Mouse (Mus musculus): Measurements from ENCODE around the gene Gak. TPM values are rescaled to one million over a fixed set of nuclear protein-coding genes. Genes with fewer than 3 reads are reported as not detected.
"Not testable (repeated sequence)": the region's sequence is repeated elsewhere in the genome, so short reads cannot be mapped to it uniquely, and the experiment has no call there.

Gak gene
- polyA plus RNA-seq, 1 experiment from 2014 or later = 43.2 TPM

DNA sequence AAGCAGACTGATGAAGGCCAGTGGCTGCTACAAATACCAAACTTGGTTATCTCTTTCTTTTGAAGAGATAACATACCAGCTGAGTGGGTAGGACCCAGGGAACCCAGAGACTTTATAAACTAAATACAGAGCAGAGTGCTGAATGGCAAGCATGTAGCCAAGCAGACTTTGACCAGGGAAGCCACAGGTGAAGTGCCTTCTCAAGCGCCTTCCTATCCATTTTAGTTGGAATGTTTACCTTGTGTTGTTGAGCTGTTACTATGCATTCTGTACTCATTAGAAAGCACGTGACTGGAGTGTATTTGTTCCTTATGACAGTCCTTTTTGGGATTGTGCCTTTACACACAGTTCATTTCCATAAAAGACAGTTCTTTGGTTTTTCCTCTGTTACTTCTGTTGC lies 14.1 kb upstream of the Gak start:
- Histone ChIP-seq H3K4me2 (no peak overlapping the region), H3K4me1 (replicated peaks) (peaks cover 7% of the 10 kb centered on the region), H3K9ac (no peak overlapping the region), H3K27ac (ENCODE audit: poor library complexity, severe bottlenecking) (no peak overlapping the region), H3K27me3 (replicated peaks) (no peaks in the 10 kb centered on the region), H3K4me3 (no peak overlapping the region), H3K36me3 (peaks cover 68% of the 10 kb centered on the region), H3K9me3 (replicated peaks) (no peaks in the 10 kb centered on the region)
- no peak for ATAC-seq (ENCODE audit: insufficient number of reproducible peaks, low FRiP score)
- 60% methylated on average over 2 of the region's 2 CpGs for WGBS

DNA sequence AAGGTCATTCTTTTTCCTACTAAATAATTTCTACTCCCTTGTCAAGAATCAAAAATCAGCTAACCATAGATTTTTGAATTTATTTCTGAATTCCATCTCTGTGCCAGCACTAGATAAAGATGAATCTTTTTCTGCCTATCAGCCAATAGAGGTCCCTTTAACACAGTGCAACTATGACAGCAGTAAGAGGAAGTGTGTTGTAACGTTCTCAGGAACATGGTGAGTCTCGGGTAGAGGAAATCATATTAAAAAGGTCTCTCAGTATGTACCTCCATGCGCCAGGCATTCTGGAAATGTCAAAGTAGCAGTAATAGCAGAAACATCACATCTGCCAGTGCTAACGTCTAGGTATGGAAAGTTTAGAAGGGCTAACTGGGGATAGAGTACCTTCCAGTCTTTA lies 6.6 kb upstream of the Gak start:
- Histone ChIP-seq H3K27ac (ENCODE audit: poor library complexity, severe bottlenecking) (no peak overlapping the region), H3K4me2 (no peak overlapping the region), H3K4me3 (no peak overlapping the region), H3K36me3 (peaks cover 21% of the 10 kb centered on the region), H3K27me3 (replicated peaks) (no peaks in the 10 kb centered on the region), H3K4me1 (replicated peaks) (no peaks in the 10 kb centered on the region), H3K9me3 (replicated peaks) (no peaks in the 10 kb centered on the region), H3K9ac (no peak overlapping the region)
- no peak for ATAC-seq (ENCODE audit: insufficient number of reproducible peaks, low FRiP score)
- whole genome bisulfite sequencing = 71% methylated on average over 4 of the region's 4 CpGs

DNA sequence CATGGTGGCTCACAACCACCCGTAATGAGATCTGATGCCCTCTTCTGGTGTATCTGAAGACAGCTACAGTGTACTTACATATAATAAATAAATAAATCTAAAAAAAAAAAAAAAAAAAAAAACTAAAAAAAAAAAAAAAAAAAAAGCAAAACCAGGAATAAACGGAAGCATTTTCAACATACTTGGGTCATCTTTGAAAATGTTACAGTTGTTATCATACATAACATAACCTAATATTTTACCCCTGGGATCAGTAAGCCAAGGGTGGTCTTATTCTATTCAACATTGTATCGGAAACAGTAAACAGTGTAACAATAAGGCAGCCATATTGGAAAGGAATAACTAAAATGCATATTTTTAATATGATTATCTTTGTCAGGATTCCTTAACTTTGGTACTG lies 4.5 kb upstream of the Gak start:
- ATAC-seq (ENCODE audit: insufficient number of reproducible peaks, low FRiP score); H3K4me2 ChIP-seq; H3K27ac ChIP-seq (ENCODE audit: poor library complexity, severe bottlenecking); H3K36me3 ChIP-seq; H3K27me3 ChIP-seq (replicated peaks); H3K9me3 ChIP-seq (replicated peaks); H3K4me3 ChIP-seq; H3K9ac ChIP-seq; H3K4me1 ChIP-seq (replicated peaks): not testable (repeated sequence)
- 75% methylated on average over 3 of the region's 3 CpGs for WGBS

DNA sequence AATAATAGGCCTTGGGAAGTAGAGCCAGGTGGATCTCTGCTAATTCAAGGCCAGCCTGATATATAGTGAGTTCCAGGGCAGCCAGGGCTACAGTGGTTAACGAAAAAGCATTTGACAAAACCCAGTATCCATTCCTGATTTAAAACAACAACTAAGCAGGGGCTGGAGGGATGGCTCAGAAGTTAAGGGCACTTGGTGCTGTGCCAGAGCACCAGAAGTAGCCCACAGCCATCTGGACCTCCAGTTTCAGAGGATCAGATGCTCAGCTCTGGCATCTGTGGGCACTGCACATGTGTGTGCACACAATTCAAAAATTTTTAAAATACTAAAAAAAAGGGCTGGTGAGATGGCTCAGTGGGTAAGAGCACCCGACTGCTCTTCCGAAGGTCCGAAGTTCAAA lies 4.1 kb upstream of the Gak start:
- Histone ChIP-seq H3K27ac (ENCODE audit: poor library complexity, severe bottlenecking) (no peak overlapping the region), H3K4me2 (no peak overlapping the region), H3K4me3 (no peak overlapping the region), H3K27me3 (replicated peaks) (no peaks in the 10 kb centered on the region), H3K9me3 (replicated peaks) (no peaks in the 10 kb centered on the region), H3K9ac (no peak overlapping the region), H3K4me1 (replicated peaks) (peaks cover 8% of the 10 kb centered on the region), H3K36me3 (peaks cover 9% of the 10 kb centered on the region)
- no peak for ATAC-seq (ENCODE audit: insufficient number of reproducible peaks, low FRiP score)
- 86% methylated on average over 4 of the region's 4 CpGs for WGBS

DNA sequence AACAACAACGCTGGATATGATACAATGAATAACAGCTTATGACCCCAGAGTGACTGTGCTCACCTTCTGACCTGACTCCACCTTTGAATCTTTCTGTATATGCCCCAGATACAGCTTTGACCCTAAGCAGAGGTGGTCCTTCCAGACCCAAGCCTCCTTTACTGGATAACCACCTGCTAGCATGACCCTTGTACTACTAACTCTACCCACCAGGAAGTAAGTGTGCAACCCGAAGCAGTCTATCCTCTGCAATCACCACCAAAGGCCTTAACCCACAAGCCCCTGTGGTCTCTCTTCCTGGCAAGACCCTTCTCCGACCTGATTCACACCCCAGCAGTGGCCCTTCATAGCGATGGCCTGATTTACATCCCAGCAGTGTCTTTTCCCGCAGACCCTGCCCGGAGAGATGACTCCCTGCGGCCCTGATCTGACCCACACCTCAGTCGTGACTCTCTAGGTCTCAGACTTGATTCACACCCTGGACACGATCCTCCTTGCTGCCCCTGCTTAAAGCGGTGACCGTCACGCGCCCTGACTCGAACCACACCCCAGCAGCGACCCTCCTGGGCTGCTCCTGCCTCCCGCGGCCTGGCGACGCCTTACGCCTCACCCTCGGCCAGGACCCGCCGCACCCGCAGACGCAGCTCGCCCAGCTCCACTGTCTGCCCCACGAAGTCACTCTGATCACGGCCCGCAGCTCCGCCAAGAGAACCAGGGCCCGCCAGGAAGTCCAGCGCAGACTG lies 493 bp downstream of the Gak start:
- peaks cover 7% of the 10 kb centered on the region for H3K36me3 ChIP-seq
- peak; percentile 87 for ATAC-seq (ENCODE audit: insufficient number of reproducible peaks, low FRiP score)
- H3K27me3 ChIP-seq (replicated peaks) = no peaks in the 10 kb centered on the region
- H3K4me3 ChIP-seq = peak overlapping the region; percentile 88
- no peaks in the 10 kb centered on the region for H3K9me3 ChIP-seq (replicated peaks)
- H3K27ac ChIP-seq (ENCODE audit: poor library complexity, severe bottlenecking) = peak overlapping the region; percentile 81
- peak overlapping the region; percentile 93 for H3K9ac ChIP-seq
- H3K4me2 ChIP-seq = peak overlapping the region; percentile 83
- H3K4me1 ChIP-seq (replicated peaks) = peaks cover 24% of the 10 kb centered on the region
- WGBS = 1% methylated on average over 32 of the region's 32 CpGs

DNA sequence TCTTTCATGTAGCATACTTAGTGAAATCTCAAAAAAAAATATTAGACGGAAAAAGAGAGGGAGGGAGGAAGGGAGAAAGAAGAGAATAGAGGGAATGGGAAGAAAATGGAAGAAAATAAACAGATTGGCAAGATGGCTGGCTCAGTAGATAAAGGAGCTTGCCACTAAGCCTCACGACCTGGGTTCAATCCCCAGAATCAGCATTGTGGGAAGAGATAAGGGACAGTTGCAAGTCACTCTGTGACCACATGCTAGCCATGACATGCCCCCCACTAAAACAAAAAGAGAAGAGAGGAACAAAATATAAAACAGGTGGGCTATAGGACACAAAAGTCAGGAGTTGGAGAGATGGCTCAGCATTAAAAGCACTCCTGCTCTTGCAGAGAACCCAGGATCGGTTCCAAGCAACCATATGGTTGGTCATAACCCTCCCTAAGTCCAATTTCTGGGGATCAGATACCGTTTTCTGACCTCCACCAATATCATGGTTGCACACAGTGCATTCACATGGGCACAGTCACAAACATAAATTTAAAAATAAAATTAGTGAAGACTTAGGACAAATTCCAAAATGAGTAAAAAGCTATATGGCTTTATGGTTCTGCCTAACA lies 3.4 kb downstream of the Gak start:
- Histone ChIP-seq H3K27me3 (replicated peaks) (no peaks in the 10 kb centered on the region), H3K27ac (ENCODE audit: poor library complexity, severe bottlenecking) (no peak overlapping the region), H3K9me3 (replicated peaks) (no peaks in the 10 kb centered on the region), H3K4me1 (replicated peaks) (peaks cover 30% of the 10 kb centered on the region), H3K4me3 (no peak overlapping the region), H3K36me3 (peaks cover 27% of the 10 kb centered on the region), H3K9ac (no peak overlapping the region), H3K4me2 (no peak overlapping the region)
- WGBS = 67% methylated on average over 4 of the region's 4 CpGs
- ATAC-seq (ENCODE audit: insufficient number of reproducible peaks, low FRiP score) = no peak

DNA sequence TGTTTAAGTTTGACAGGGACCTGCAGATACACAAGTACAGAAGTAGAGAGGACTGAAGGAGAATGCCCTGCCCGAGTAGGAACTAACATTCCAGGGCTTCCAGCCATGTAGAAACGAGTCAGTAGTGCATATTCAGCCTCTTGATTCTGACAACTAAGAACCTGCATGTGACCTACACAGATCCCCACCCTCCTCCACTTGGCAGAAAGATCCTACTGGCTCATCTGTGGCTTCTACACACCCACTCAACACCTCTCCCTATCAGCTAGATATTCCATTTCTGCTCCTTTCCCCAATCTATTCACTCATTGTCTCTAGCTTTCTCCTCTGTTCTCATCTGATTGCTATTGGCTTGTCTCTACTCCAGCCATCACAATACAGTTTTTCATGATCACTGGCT lies 7.7 kb downstream of the Gak start:
- no peak for ATAC-seq (ENCODE audit: insufficient number of reproducible peaks, low FRiP score)
- Histone ChIP-seq H3K36me3 (peaks cover 53% of the 10 kb centered on the region), H3K4me2 (no peak overlapping the region), H3K4me3 (no peak overlapping the region), H3K4me1 (replicated peaks) (peaks cover 6% of the 10 kb centered on the region; the same call in 1 of the 2 replicates), H3K9me3 (replicated peaks) (no peaks in the 10 kb centered on the region), H3K27me3 (replicated peaks) (no peaks in the 10 kb centered on the region), H3K9ac (no peak overlapping the region), H3K27ac (ENCODE audit: poor library complexity, severe bottlenecking) (no peak overlapping the region)
- 33% methylated on average over 2 of the region's 2 CpGs for WGBS

DNA sequence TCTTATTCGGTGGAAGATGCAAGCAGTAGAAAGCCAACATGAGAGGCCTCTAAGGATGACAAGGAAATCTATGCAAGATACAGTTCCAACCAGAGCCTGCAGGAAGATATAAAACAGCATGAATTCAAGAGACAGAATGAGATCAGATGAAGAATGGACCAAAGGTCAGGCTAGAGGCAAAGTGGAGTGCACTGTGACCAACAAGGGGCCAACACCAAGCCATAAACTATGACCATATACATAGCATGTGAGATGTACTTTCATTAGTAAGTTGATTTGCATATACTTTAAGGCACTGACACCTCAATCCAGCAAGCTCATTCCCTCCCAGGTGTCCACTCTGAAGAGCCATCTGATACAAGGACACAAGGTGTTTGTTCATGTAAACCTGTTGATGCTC lies 19.1 kb downstream of the Gak start:
- Histone ChIP-seq H3K9ac (no peak overlapping the region), H3K4me3 (no peak overlapping the region), H3K4me1 (replicated peaks) (no peaks in the 10 kb centered on the region), H3K27me3 (replicated peaks) (no peaks in the 10 kb centered on the region), H3K36me3 (peaks cover 91% of the 10 kb centered on the region), H3K27ac (ENCODE audit: poor library complexity, severe bottlenecking) (no peak overlapping the region), H3K4me2 (no peak overlapping the region), H3K9me3 (replicated peaks) (no peaks in the 10 kb centered on the region)
- 97% methylated on average over 1 of the region's 1 CpGs for WGBS
- no peak for ATAC-seq (ENCODE audit: insufficient number of reproducible peaks, low FRiP score)

DNA sequence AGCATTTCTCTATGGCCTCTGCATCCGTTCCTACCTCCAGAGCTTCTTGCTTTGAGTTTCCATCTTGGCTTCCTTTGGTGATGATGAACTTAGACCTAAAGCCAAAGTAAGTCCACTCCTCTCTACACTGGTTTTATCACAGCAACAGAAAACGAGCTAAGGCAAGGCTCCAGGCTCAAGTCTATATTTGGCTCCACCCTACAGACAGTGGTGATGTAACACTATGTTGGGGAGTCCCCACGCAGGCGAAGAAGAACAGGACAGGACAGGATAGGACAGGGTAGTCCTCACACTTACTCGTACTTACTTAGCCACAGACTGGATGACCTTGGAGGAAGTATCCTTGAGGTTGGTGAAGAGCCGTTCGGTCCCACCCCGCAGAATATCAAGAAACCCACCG lies 27.0 kb downstream of the Gak start:
- H3K4me1 ChIP-seq (replicated peaks) = no peaks in the 10 kb centered on the region
- H3K9ac ChIP-seq = no peak overlapping the region
- no peak overlapping the region for H3K4me2 ChIP-seq
- no peak overlapping the region for H3K27ac ChIP-seq (ENCODE audit: poor library complexity, severe bottlenecking)
- H3K27me3 ChIP-seq (replicated peaks) = no peaks in the 10 kb centered on the region
- no peak for ATAC-seq (ENCODE audit: insufficient number of reproducible peaks, low FRiP score)
- no peaks in the 10 kb centered on the region for H3K9me3 ChIP-seq (replicated peaks)
- H3K4me3 ChIP-seq = no peak overlapping the region
- H3K36me3 ChIP-seq = peaks cover 97% of the 10 kb centered on the region
- WGBS = 82% methylated on average over 9 of the region's 9 CpGs

DNA sequence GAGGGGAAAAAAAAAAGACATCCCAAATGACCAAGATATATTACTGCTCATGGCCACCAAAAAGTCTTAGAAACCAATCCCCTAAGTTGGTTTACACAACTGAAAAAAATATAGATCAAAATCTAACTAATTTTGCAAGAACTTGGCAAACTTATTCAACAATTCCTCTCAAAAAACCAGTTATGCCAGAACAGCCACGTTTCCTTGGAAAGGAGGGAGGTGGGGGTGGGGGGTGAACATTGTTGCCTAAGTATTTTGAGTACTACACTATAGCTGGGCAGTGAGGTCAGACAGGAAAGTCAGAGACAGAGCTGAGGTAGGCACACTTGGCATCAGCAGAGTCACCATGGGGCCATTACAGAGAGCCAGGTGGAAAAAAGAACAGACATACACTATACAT lies 29.6 kb downstream of the Gak start:
- H3K9ac ChIP-seq = no peak overlapping the region
- H3K4me1 ChIP-seq (replicated peaks) = no peaks in the 10 kb centered on the region
- H3K27ac ChIP-seq (ENCODE audit: poor library complexity, severe bottlenecking) = no peak overlapping the region
- WGBS = 86% methylated on average over 1 of the region's 1 CpGs
- ATAC-seq (ENCODE audit: insufficient number of reproducible peaks, low FRiP score) = no peak
- H3K36me3 ChIP-seq = peaks cover 97% of the 10 kb centered on the region
- no peaks in the 10 kb centered on the region for H3K9me3 ChIP-seq (replicated peaks)
- no peak overlapping the region for H3K4me2 ChIP-seq
- no peak overlapping the region for H3K4me3 ChIP-seq
- no peaks in the 10 kb centered on the region for H3K27me3 ChIP-seq (replicated peaks)

DNA sequence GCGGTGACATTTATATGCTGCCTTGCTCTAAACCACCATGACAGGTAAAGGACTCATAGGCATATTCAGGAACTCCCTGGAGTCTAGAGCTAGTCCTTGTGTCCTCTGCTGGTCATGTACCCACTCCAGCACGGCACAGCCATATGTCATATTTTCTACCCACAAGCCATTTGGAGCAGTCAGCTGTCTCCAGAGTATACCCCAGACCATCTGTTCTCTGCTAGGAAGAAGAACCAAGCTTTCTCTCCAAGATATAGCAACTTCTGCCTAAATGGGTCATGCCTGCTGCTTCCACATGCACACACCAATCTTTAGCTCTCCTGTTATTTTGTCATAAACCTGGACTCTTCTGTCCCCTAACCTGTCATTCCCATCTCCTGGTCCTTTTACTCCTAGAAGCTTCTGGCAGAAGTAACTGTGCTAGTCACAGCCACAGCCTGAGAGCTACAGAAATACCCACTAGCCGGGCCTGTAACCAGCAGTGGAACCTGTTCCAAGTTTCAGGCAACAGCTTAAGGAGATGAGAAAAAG lies 48.1 kb downstream of the Gak start:
- Histone ChIP-seq H3K27me3 (replicated peaks) (no peaks in the 10 kb centered on the region), H3K9me3 (replicated peaks) (no peaks in the 10 kb centered on the region), H3K9ac (no peak overlapping the region), H3K4me1 (replicated peaks) (no peaks in the 10 kb centered on the region), H3K4me3 (no peak overlapping the region), H3K27ac (ENCODE audit: poor library complexity, severe bottlenecking) (no peak overlapping the region), H3K36me3 (peaks cover 83% of the 10 kb centered on the region), H3K4me2 (no peak overlapping the region)
- ATAC-seq (ENCODE audit: insufficient number of reproducible peaks, low FRiP score) = no peak
- 91% methylated on average over 3 of the region's 3 CpGs for WGBS
